Mouse (Mus musculus) gastrocnemius, postnatal 4 days (tissue): Measurements from ENCODE around the gene Gm15737. TPM values are rescaled to one million over a fixed set of nuclear protein-coding genes. Genes with fewer than 3 reads are reported as not detected.

ENCODE experiments used
- DNase-seq, 2 experiments: peaks; one replicate each; pipeline ENCODE4 v3.0.0; 2021 to 2022; ENCODE audit warnings: low spot score in 2 of 2, mixed read lengths in 2 of 2
- long read RNA-seq, 2 experiments: library from polyadenylated mRNA; stranded (forward); transcript quantifications; one replicate each; pipeline ENCODE4 v2.0.0; 2021
- total RNA-seq, 2 experiments: library from RNA; stranded (reverse); gene quantifications; 2 replicates each; pipeline ENCODE4 v1.2.3; 2021

Gene Gm15737
- total RNA-seq = under 1 TPM; 0.52 to 0.91 TPM
- long read RNA-seq, experiment 1, full-length matches to known transcripts = 3 of 3 reads
- long read RNA-seq, experiment 1, partial matches to known transcripts = 0 of 3 reads
- long read RNA-seq, experiment 1, other reads (novel, unspliced or antisense) = 0 of 3 reads
- long read RNA-seq, experiment 2, full-length matches to known transcripts = 2 of 2 reads
- long read RNA-seq, experiment 2, partial matches to known transcripts = 0 of 2 reads
- long read RNA-seq, experiment 2, other reads (novel, unspliced or antisense) = 0 of 2 reads

DNA sequence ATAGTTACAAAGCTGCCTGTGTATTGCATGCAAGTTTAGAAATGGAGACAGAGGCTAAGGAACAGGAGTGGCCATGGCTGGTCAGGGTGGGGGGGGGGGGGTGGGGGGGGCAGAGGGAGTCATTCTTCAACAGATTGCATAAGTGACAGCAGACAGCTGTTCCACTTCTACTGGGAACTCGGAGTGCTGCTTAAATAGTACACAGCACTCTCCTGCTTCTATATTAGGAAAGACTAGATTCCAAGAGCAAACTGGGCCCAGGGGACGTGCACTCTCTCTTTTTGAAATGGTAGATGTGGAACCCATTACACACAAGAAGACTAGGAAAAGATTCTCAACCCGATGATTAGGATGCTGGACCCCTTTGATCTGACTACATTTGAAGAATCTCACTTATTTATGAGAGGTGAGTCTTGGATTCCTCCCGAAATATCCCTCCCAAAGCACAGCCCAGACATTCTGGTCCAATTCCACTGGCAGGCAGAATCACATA lies at the start of gene Gm15737:
Gene Gm15737, plus strand, starts transcription at position 269 of the 493 bp plus-strand sequence.
- DNase-seq = peak in 1 of 2 experiments; percentile 51

DNA sequence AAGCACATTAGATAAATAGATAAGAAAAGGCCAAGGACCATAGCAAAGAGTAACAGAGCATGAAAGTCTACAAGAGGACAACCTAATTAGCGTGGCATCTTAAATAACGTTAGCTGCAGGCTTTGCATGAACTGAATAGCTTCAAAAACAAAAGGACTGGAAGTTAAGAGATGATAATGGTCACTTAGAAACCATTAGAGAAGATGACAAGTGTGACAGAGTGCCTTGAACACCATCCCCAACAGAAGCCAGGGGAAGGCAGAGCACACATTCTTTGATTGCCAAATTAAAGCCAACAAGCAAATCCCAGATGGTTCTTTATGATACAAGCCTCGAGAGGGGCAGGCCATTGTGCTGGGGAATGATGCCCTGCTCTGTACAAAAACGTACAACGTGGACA lies 47.6 kb upstream of the Gm15737 start:
- DNase-seq = no peak

DNA sequence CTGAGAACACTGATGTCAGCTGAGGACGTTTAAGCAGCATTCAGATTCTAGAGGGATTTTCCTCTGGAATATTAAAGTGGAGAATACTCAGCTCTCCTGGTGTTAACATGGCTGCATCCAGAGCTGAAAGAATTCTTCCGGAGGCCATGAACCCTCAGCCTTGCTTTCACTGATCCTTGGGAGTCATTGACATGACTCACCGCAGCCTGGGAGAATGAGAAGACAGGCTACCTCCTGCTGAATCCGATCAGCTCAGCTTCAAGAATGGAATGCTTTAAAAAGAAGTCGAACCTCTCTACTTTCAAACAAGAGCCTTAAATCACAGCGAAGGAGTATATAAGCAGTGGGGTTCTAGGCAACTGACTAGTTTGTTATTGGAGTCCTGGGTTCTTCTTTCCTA lies 47.2 kb upstream of the Gm15737 start:
- no peak for DNase-seq

DNA sequence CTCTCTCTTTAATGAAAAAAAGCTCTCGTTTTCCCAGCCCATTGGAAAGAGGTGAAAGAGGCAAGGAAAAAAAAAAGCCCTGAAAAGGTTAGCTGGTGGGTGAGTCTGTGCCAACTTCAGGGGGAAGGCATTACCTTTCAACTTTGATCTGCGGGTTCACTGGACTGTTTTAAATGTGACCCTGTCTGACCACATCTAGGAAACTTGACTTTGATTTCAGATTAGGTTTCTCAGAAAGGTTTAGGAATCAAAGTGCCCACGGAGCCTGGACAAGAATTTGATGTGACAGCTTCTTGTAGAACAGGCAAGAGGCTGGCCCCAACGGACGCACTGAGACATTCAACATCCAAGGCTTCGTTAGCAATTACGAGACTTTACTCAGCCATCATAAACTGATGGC lies 45.2 kb upstream of the Gm15737 start:
- no peak for DNase-seq

DNA sequence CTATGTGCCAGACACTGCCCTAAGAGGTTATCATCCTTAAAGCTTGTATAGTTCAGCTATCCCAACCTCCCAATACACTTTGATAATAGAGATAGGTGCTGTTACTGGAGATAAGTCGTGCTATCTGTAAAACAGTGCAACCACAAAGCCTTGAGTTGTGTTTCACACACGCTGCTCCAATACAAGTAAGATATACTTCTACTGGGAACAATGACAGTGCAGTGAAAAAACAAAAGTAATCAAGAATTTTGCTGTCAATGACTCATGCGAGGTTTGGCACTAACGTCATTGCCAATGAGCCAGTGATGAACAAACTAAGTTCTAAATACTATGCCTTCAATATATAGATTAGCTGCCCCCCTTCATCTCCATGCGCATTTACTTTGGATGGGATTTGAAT lies 42.6 kb upstream of the Gm15737 start:
- no peak for DNase-seq

DNA sequence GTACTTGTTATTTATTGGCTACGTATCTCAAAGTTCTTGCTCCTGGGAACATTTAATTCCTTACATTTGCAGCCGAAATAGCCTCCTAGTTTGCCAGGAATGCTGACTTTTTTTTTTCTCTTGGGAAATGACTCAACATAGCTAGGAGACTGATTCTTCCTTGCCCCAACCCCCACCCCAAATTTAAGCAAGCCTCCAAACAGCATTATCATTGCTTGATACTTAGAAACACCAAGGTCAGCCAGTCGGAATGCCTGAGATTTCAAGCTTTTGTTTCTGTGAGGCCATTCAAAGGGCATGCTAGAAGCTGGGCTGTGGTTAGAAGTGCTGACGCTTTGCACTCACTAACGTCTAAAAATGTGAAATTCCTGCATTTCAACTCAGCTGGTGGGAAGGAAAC lies 41.8 kb upstream of the Gm15737 start:
- no peak for DNase-seq

DNA sequence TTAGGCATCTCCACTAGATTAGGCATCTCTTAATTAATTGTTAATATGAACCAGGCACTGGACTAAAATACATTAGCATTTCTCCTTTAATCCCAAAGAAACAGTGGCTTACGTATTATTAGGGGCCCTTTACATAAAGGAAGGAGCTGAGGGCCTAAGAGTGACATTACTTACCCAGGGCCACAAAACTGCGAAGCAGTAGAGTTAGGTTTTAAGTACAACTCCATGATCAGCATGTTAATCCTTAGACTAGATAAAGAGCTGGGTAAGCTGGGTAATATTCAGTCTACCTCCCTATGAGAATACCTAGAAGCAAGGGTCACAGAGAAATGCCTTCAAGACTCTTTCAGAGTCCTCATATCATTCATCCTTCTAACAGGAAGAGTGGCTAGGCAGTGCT lies 40.0 kb upstream of the Gm15737 start:
- no peak for DNase-seq

DNA sequence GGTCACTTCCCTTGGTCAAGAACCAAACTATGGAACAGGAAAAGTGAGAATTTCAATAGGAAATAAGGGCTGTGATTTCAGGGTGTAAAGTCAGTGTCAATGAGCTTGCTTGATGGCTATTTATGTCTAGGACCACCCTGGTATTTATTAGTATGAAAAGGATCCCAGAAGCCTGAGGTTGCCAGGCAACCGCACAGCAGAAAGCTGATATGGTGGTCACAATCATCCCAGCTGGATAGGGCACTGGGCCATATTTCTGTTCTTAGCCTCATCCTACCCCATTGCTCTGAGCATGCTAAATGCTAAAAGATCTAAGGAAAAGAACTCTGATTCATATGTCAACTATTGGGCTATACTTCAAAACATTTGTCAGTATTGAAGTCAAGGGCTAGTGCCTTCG lies 38.1 kb upstream of the Gm15737 start:
- no peak for DNase-seq

DNA sequence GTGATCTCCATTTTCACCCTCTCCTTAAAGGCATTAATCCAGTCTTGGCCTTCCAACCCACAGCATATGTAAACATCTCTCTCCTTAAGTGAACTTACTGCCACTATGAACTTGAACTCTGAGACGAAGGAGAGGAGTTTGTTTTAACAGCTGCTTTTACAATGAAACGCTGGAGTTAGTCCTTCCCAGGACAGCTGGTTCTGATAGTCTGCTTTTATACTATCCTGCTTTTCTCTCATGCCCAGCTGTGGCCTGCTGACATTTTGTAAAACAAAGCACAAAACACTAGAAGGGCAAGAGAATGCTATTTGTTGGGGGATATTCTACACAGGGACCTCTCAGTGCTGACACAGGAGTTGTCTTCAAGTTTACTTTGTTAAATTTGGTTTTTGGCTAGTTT lies 27.2 kb upstream of the Gm15737 start:
- DNase-seq = no peak

DNA sequence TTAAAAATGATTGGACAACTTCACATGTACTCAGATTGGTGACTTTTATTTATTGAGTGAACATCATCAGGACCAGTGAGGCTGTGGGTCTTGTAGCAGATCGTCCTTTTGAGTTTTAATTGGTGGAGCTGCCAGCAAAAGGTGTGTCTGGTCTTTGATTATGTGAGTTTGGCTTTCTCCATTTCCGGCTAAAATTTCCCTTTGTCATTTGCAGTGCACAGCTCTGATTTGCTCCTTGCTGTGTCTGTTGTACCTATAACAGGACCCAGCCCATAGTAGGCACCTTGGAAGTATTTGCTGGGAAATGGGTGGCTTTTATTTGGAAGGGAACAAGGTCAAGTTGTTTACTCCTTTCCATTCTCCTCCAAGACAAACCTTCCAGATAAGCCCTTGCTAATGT lies 25.7 kb upstream of the Gm15737 start:
- no peak for DNase-seq

DNA sequence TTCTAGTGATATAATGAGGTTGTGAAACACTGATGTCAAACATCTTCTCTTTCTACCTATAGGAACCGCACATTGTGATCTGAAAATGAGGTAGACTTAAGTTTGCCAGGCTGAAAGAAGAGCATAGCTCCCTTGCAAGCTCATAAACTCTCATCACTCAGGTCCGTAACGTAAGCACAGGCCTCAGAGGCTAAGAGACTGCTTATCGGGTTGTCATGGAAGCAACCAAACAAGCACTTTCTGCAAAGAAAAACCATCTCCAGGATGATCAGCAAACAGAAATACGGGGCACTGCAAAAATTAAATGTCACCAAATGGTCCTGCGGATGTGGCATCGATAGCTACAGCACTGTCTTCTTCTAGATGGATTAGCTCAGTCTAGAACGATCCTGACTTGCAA lies 23.3 kb upstream of the Gm15737 start:
- DNase-seq = no peak

DNA sequence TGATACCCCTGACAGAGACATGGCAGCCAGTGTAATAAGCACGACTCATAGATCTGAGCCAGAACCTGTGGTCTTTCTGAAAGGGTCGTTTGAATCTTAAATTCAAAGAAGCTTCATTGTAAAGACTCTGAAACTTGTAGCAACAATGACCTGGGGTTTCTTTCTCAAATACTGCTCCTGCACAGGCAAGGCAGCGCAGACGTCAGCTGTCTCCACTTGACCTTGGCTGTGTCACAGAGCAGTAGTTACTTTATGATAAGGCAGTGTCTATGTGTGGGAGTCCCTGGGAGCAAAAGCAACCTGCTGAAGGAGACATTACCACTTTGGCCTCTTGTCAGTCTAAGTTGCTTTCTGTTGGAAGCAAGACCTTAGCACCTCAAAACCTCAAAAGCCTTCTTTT lies 22.5 kb upstream of the Gm15737 start:
- no peak for DNase-seq

DNA sequence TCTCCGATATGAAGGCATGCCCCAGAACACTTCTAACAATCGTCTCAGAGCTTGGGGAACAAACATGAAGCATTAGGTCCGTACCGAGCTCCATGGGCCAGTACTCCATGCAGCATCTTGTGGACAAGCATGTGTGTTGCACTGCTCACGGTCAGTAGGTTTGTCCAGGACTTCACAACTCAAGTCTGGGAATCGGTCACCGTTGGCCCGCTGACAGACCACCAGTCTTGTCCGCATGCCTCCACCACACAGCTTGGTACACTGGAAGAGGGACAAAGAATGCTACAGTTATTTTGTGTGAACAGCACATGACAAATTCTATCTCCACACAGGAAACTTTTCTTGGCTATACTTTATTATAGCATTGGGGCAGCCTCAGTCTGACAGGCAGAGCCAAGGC lies 19.9 kb upstream of the Gm15737 start:
- peak in 1 of 2 experiments; percentile 19 for DNase-seq

DNA sequence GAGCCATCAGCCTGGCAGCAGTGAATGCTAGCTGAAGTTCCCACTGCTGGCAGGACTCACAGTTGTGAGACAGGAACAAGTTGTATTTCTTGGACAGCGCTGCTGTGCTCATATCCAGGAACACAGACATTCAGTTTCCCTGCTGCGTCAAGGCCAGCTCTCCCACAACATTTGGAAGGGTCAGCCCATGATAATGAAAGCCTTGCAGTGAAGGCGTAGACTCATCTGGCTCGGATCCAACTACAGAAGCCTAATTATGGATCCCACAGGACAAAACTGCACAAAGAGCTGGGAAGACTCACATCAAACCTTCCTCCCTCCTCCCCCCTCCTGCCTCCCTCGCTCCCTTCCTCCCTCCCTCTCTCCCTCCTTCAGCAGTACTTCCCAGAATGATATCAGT lies 18.9 kb upstream of the Gm15737 start:
- DNase-seq = peak; percentile 19 to 61

DNA sequence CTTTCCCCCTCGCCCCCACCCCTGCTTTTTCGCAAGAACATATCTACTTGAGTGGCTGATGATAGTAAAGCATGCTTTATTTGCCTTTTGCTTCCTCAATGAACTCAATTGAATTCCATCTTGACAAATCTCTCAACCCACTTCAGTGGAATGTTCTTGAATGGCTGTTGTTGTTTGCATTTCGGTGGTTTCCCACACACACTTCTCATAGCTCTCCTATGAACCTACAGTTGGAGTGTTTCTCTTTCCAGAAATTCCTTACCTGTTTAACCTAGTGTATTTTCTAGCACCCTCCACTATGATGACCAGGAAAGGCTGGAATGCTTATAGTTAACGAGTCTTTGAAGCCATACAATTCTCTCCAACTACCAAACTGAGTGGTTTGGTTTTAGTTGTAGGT lies 14.3 kb upstream of the Gm15737 start:
- no peak for DNase-seq

DNA sequence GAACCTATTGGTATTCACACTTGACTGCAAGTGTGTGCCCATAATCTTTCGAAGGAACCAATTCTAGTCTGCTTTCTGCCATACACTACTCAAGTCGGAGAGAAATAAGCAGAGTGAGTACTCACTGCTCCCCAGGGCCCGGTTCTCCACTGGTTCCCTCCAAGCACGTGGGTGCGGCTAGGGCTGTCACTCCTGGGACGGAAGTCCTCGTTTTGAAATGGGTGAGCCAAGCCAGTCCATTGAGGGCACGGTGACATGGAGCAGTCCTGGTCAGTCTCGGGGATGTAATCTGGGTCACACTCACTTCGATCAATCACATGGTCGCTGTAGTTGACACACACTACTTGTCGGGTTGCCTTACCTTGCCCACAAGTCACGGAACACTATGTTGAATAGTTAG lies 11.4 kb upstream of the Gm15737 start:
- DNase-seq = no peak

DNA sequence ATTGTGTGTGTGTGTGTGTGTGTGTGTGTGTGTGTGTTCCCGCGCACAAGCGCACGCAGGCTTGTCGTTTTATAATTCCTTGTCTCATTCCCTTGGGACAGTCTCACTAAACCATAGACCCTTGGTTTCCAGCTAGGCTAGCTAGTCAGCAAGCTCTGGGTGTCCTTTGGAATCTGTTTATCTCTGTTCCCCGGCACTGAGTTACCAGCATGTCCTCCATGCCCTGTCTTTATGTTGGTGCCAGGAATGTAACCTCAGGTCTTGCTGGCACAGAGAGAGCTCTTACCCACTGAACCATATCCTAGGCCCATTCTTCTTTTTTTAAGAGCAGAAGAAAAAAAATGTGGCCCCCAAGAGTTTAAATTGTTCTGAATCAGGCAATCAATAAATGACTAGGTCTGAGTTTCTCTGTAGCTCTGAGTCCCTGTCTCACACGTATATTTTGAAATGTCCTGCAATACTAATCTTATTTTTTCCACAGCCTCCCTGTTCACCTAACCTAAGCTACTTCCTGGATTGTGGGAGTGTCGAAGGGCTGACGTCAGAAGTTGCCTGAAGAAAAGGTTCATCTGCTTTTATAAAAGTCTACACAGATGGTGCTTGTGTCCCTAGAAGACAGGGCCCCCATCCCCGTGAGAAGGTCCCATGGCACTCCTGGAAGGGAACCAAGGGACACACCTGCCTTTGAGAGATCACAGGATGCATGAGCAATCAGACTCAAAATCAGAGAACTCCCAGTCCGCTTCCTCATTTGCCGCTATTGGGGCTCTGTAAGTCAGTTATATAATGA lies 10.2 kb upstream of the Gm15737 start:
- DNase-seq = no peak

DNA sequence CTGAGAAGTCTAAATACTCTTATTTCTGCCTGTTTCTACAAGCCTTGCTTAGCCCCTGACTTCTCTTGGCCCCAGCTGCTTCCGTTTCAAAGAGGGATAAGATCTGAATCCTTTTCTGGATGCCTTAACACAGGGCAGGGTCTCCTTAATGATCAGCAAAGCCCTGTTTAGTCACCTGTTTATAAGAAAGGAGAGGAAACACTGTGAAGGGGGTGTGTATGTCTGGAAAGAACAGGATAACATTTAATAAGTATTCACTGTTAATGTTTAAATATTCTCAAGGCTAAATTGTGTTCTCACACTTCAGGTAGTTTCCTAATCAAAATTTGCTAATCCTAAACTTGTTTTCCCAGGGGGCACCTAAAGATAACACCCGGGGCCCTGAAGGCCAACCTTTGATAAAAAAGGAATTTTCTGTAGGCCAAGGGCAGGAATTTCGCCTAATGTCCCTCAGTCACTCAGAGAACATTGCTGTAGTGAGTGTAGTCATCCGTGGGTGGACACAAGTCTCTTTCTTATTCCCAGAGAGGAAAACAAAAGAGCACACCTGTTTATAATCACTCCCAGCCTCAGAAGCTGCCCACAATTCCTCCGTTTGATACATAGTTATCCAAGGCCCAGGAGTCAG lies 8.8 kb upstream of the Gm15737 start:
- DNase-seq = no peak

DNA sequence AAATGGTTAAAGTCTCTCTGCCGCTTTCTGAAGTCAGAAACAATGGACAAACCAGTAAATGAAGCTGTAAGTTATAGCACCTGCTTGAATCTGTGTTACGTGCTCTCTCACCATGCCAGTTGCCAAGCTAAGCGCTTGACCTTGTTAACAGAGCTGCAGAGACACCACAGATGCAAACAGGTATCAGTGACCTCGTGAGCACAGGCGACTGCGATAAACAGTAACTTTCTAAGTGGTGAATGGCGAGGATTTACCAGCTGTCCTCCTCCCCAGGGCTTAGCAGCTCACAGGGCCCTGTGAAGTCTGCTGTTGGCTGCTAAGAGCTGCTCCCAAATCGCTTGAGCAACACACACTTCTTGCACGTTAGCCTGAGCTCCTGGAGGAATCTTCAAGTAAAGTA lies 6.6 kb upstream of the Gm15737 start:
- DNase-seq = no peak

DNA sequence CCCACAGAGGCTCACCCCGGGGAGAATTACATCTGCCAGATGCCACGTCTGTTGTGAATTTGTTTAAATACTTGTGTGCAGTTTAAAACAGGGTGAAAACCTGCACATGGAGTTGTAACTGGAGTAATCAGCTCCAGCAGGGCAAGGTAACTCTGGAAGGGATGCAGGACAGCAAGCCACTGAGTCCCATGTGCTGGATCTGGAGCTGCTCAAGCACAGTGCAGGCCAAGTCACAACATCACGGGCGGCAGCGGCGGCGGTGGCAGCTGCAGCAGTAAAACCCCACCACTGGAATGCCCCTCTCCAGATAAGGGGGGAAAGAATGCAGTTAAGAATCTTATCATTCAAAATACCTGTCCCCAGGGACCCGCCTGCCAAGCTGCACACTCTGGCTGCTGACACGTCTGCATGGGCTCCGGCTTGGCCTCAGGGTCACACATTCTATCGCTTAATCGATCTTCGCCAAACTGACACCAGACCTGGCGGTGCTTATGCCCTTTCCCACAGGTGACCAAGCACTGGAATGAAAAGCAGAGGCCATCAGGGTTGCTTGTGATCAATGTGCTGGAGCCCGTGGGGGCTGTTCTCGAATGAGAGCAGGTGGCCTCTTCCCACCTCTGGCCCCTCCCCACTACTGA lies 544 bp downstream of the Gm15737 start:
- DNase-seq = peak in 1 of 2 experiments; percentile 15

DNA sequence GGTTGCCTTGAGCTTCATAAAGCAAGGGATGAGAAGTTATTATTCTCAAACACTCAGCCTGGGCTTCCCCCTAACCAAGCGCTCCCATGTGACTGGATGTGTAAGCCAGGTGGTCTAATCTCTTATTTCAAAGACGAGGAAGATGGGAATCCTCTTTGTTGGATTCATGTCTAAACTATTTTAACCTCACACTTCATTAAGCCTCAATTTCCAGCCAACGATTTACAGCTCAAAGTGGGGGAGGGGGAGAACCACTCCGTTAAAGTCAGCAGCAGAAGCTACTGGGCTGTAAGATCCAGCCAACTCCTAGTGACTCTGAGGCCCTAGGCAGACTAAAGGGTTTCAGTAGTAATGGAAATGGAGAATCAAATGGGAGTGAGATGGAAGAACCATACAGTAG lies 2.7 kb downstream of the Gm15737 start:
- DNase-seq = no peak

DNA sequence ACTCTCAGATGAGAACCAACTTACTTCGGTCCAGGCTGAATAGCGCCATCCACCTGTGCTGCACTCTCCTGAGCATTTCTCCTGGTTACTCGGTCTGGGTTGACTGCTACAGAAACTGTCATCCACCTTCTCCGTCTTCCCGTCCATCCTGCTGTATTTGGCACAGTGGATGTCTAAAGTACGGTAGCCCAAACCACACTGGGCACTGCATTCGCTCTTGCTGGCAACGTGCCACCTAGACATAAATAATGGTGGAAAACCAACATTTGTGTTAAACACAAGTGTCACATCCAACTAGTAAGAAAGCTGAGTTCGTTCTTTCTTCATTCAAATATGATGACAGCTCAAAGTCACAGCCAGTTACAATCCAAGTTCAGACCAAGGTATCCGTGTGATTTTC lies 3.6 kb downstream of the Gm15737 start:
- no peak for DNase-seq
